Mouse (Mus musculus): ENCODE results near the gene Kif3c. TPM values are rescaled to one million over a fixed set of nuclear protein-coding genes. Genes with fewer than 3 reads are reported as not detected.

Gene Kif3c
- polyA plus RNA-seq, 1 experiment from 2014 or later, result 23.4 TPM

GRCm38 (mm10) chr12:3430443-3430753, 65.5 kb downstream of the Kif3c start:
- no peak for DNase-seq (ENCODE audit: low spot score)
- no peak overlapping the region for H3K9ac ChIP-seq (ENCODE audit: low read depth, low read length)
- no peak overlapping the region for H3K27ac ChIP-seq (ENCODE audit: low read depth, low read length)
- no peaks in the 10 kb centered on the region for H3K4me1 ChIP-seq (replicated peaks; ENCODE audit: control insufficient read depth, insufficient read depth, low read length)
- H3K27me3 ChIP-seq (ENCODE audit: control insufficient read depth, insufficient read depth, low read length), result no peaks in the 10 kb centered on the region
- H3K36me3 ChIP-seq (ENCODE audit: control insufficient read depth, insufficient read depth, low read length), result no peaks in the 10 kb centered on the region
- no peak overlapping the region for H3K4me2 ChIP-seq (replicated peaks; ENCODE audit: low read depth, low read length)
- ATAC-seq (ENCODE audit: low FRiP score), result no peak
- no peaks in the 10 kb centered on the region for H3K9me3 ChIP-seq (ENCODE audit: control insufficient read depth, low read length)
- H3K4me3 ChIP-seq (ENCODE audit: low read depth, low read length), result no peak overlapping the region

GRCm38 (mm10) chr12:3430985-3431384, 66.1 kb downstream of the Kif3c start:
- H3K27ac ChIP-seq (ENCODE audit: low read depth, low read length), result no peak overlapping the region
- ATAC-seq (ENCODE audit: low FRiP score) (no peak), DNase-seq (ENCODE audit: low spot score) (no peak)
- no peaks in the 10 kb centered on the region for H3K36me3 ChIP-seq (ENCODE audit: control insufficient read depth, insufficient read depth, low read length)
- no peaks in the 10 kb centered on the region for H3K9me3 ChIP-seq (ENCODE audit: control insufficient read depth, low read length)
- H3K4me1 ChIP-seq (replicated peaks; ENCODE audit: control insufficient read depth, insufficient read depth, low read length), result no peaks in the 10 kb centered on the region
- H3K27me3 ChIP-seq (ENCODE audit: control insufficient read depth, insufficient read depth, low read length), result no peaks in the 10 kb centered on the region
- no peak overlapping the region for H3K4me3 ChIP-seq (ENCODE audit: low read depth, low read length)
- H3K4me2 ChIP-seq (replicated peaks; ENCODE audit: low read depth, low read length), result no peak overlapping the region
- H3K9ac ChIP-seq (ENCODE audit: low read depth, low read length), result no peak overlapping the region

- no peaks in the 10 kb centered on the region for H3K36me3 ChIP-seq (ENCODE audit: control insufficient read depth, insufficient read depth, low read length)
- H3K27me3 ChIP-seq (ENCODE audit: control insufficient read depth, insufficient read depth, low read length), result no peaks in the 10 kb centered on the region
- no peak overlapping the region for H3K4me3 ChIP-seq (ENCODE audit: low read depth, low read length)
- WGBS, result 70% methylated on average over 1 of the region's 1 CpGs
- no peak overlapping the region for H3K27ac ChIP-seq (ENCODE audit: low read depth, low read length)
- H3K9me3 ChIP-seq (ENCODE audit: control insufficient read depth, low read length), result no peaks in the 10 kb centered on the region
- no peak overlapping the region for H3K9ac ChIP-seq (ENCODE audit: low read depth, low read length)
- H3K4me1 ChIP-seq (replicated peaks; ENCODE audit: control insufficient read depth, insufficient read depth, low read length), result no peaks in the 10 kb centered on the region
- H3K4me2 ChIP-seq (replicated peaks; ENCODE audit: low read depth, low read length), result no peak overlapping the region
- ATAC-seq (ENCODE audit: low FRiP score) (no peak), DNase-seq (ENCODE audit: low spot score) (no peak)
Observed at GRCm38 (mm10) chr12:3433736-3434135, 68.8 kb downstream of the Kif3c start.

- no peak for ATAC-seq (ENCODE audit: low FRiP score)
- WGBS, result 93% methylated on average over 5 of the region's 5 CpGs
- H3K36me3 ChIP-seq (ENCODE audit: control insufficient read depth, insufficient read depth, low read length), result no peaks in the 10 kb centered on the region
- H3K9ac ChIP-seq (ENCODE audit: low read depth, low read length), result no peak overlapping the region
- no peak overlapping the region for H3K4me3 ChIP-seq (ENCODE audit: low read depth, low read length)
- H3K27me3 ChIP-seq (ENCODE audit: control insufficient read depth, insufficient read depth, low read length), result no peaks in the 10 kb centered on the region
- H3K4me1 ChIP-seq (replicated peaks; ENCODE audit: control insufficient read depth, insufficient read depth, low read length), result no peaks in the 10 kb centered on the region
- no peaks in the 10 kb centered on the region for H3K9me3 ChIP-seq (ENCODE audit: control insufficient read depth, low read length)
- DNase-seq (ENCODE audit: low spot score), result no peak
- no peak overlapping the region for H3K4me2 ChIP-seq (replicated peaks; ENCODE audit: low read depth, low read length)
- no peak overlapping the region for H3K27ac ChIP-seq (ENCODE audit: low read depth, low read length)
Observed at GRCm38 (mm10) chr12:3436446-3436845, 71.5 kb downstream of the Kif3c start.

- DNase-seq (ENCODE audit: low spot score), result no peak
- ATAC-seq (ENCODE audit: low FRiP score), result no peak
- WGBS, result 96% methylated on average over 1 of the region's 1 CpGs
- Histone ChIP-seq H3K36me3 (ENCODE audit: control insufficient read depth, insufficient read depth, low read length) (no peaks in the 10 kb centered on the region), H3K9ac (ENCODE audit: low read depth, low read length) (no peak overlapping the region), H3K27ac (ENCODE audit: low read depth, low read length) (no peak overlapping the region), H3K9me3 (ENCODE audit: control insufficient read depth, low read length) (no peaks in the 10 kb centered on the region), H3K27me3 (ENCODE audit: control insufficient read depth, insufficient read depth, low read length) (no peaks in the 10 kb centered on the region), H3K4me3 (ENCODE audit: low read depth, low read length) (no peak overlapping the region), H3K4me1 (replicated peaks; ENCODE audit: control insufficient read depth, insufficient read depth, low read length) (no peaks in the 10 kb centered on the region), H3K4me2 (replicated peaks; ENCODE audit: low read depth, low read length) (no peak overlapping the region)
Observed at GRCm38 (mm10) chr12:3437815-3438214, 72.9 kb downstream of the Kif3c start.

- WGBS, result 93% methylated on average over 2 of the region's 2 CpGs
- Histone ChIP-seq H3K4me2 (replicated peaks; ENCODE audit: low read depth, low read length) (no peak overlapping the region), H3K4me3 (ENCODE audit: low read depth, low read length) (no peak overlapping the region), H3K36me3 (ENCODE audit: control insufficient read depth, insufficient read depth, low read length) (no peaks in the 10 kb centered on the region), H3K27ac (ENCODE audit: low read depth, low read length) (no peak overlapping the region), H3K4me1 (replicated peaks; ENCODE audit: control insufficient read depth, insufficient read depth, low read length) (no peaks in the 10 kb centered on the region), H3K27me3 (ENCODE audit: control insufficient read depth, insufficient read depth, low read length) (no peaks in the 10 kb centered on the region), H3K9me3 (ENCODE audit: control insufficient read depth, low read length) (no peaks in the 10 kb centered on the region), H3K9ac (ENCODE audit: low read depth, low read length) (no peak overlapping the region)
- DNase-seq (ENCODE audit: low spot score), result no peak
- no peak for ATAC-seq (ENCODE audit: low FRiP score)
Observed at GRCm38 (mm10) chr12:3440916-3441315, 76.0 kb downstream of the Kif3c start.

GRCm38 (mm10) chr12:3441361-3441760, 76.4 kb downstream of the Kif3c start:
- no peak overlapping the region for H3K4me2 ChIP-seq (replicated peaks; ENCODE audit: low read depth, low read length)
- no peak for DNase-seq (ENCODE audit: low spot score)
- H3K4me3 ChIP-seq (ENCODE audit: low read depth, low read length), result no peak overlapping the region
- no peaks in the 10 kb centered on the region for H3K9me3 ChIP-seq (ENCODE audit: control insufficient read depth, low read length)
- no peaks in the 10 kb centered on the region for H3K36me3 ChIP-seq (ENCODE audit: control insufficient read depth, insufficient read depth, low read length)
- H3K9ac ChIP-seq (ENCODE audit: low read depth, low read length), result no peak overlapping the region
- 90% methylated on average over 5 of the region's 5 CpGs for WGBS
- no peak for ATAC-seq (ENCODE audit: low FRiP score)
- H3K4me1 ChIP-seq (replicated peaks; ENCODE audit: control insufficient read depth, insufficient read depth, low read length), result no peaks in the 10 kb centered on the region
- no peak overlapping the region for H3K27ac ChIP-seq (ENCODE audit: low read depth, low read length)
- H3K27me3 ChIP-seq (ENCODE audit: control insufficient read depth, insufficient read depth, low read length), result no peaks in the 10 kb centered on the region

GRCm38 (mm10) chr12:3453554-3453953, 88.6 kb downstream of the Kif3c start:
- no peak overlapping the region for H3K9ac ChIP-seq (ENCODE audit: low read depth, low read length)
- H3K36me3 ChIP-seq (ENCODE audit: control insufficient read depth, insufficient read depth, low read length), result no peaks in the 10 kb centered on the region
- H3K4me1 ChIP-seq (replicated peaks; ENCODE audit: control insufficient read depth, insufficient read depth, low read length), result no peaks in the 10 kb centered on the region
- ATAC-seq (ENCODE audit: low FRiP score), result no peak
- H3K4me3 ChIP-seq (ENCODE audit: low read depth, low read length), result no peak overlapping the region
- no peak for DNase-seq (ENCODE audit: low spot score)
- H3K27me3 ChIP-seq (ENCODE audit: control insufficient read depth, insufficient read depth, low read length), result no peaks in the 10 kb centered on the region
- WGBS, result 91% methylated on average over 3 of the region's 3 CpGs
- H3K4me2 ChIP-seq (replicated peaks; ENCODE audit: low read depth, low read length), result no peak overlapping the region
- H3K27ac ChIP-seq (ENCODE audit: low read depth, low read length), result no peak overlapping the region
- no peaks in the 10 kb centered on the region for H3K9me3 ChIP-seq (ENCODE audit: control insufficient read depth, low read length)

Measured in hindbrain, embryonic 11.5 days (tissue).